Mouse (Mus musculus) midbrain, postnatal 0 days (tissue): ENCODE data around the gene Ovca2. TPM values are rescaled to one million over a fixed set of nuclear protein-coding genes. Genes with fewer than 3 reads are reported as not detected.
A peak's percentile ranks its signal among the peaks of the same experiment; 100 is the strongest.

Source experiments
- ATAC-seq: fragments of 200-750 bp; cut with Nextera tagmentation; 2 replicates; pipeline ENCODE4 v1.8.0; 2017; ENCODE audit warnings: moderate number of reproducible peaks, mild to moderate bottlenecking, moderate TSS enrichment, moderate library complexity; ENCODE audit not compliant: low FRiP score
- DNase-seq: peaks from one replicate; pipeline ENCODE4 v3.0.0-alpha.2; 2015; ENCODE audit warnings: low spot score
- H3K27ac ChIP-seq: fragments of 300-500 bp; sonication (generic); 2 replicates; pipeline ENCODE4 v1.5.1; 2014; ENCODE audit warnings: low read depth, mild to moderate bottlenecking, low read length, mixed read lengths
- H3K27me3 ChIP-seq: fragments of 300-500 bp; sonication (generic); 2 replicates; pipeline ENCODE4 v1.6.1; 2014; ENCODE audit warnings: low read length, control low read depth, mixed read lengths; ENCODE audit not compliant: insufficient read depth
- H3K36me3 ChIP-seq: fragments of 300-500 bp; sonication (generic); 2 replicates; pipeline ENCODE4 v1.6.1; 2014; ENCODE audit warnings: low read length, control low read depth, mixed read lengths; ENCODE audit not compliant: insufficient read depth
- H3K4me1 ChIP-seq: fragments of 300-500 bp; sonication (generic); 2 replicates; pipeline ENCODE4 v1.6.1; 2014; ENCODE audit warnings: mild to moderate bottlenecking, control low read depth, antibody characterized with exemption, low read length, mixed read lengths; ENCODE audit not compliant: insufficient read depth
- H3K4me2 ChIP-seq: fragments of 300-500 bp; sonication (generic); 2 replicates; pipeline ENCODE4 v1.6.1; 2014; ENCODE audit warnings: low read depth, mild to moderate bottlenecking, low read length, mixed read lengths; ENCODE audit not compliant: poor library complexity, severe bottlenecking
- H3K4me3 ChIP-seq: fragments of 300-500 bp; sonication (generic); 2 replicates; pipeline ENCODE4 v1.5.1; 2014; ENCODE audit warnings: low read depth, mild to moderate bottlenecking, low read length, moderate library complexity
- H3K9ac ChIP-seq: fragments of 300-500 bp; sonication (generic); replicated peaks from 2 replicates; pipeline ENCODE4 v1.6.1; 2014; ENCODE audit warnings: mild to moderate bottlenecking, low read length, moderate library complexity, mixed read lengths; ENCODE audit not compliant: poor library complexity, severe bottlenecking
- H3K9me3 ChIP-seq: fragments of 300-500 bp; sonication (generic); 2 replicates; pipeline ENCODE4 v1.6.1; 2016; ENCODE audit warnings: low read length, control low read depth
- CTCF ChIP-seq: IDR thresholded peaks from 2 replicates; pipeline ENCODE4 v1.5.1; 2016; ENCODE audit warnings: antibody characterized with exemption, mild to moderate bottlenecking
- WGBS: fragments of 180-500 bp; shearing (Covaris S2); extraction: QIAGEN DNeasy Blood & Tissue Kit; methylation state at CpG from one replicate; pipeline ENCODE4 v1.1.7; 2014; 5-methylcytosine and 5-hydroxymethylcytosine counted together
- polyA plus RNA-seq: library from polyadenylated mRNA; unstranded; fragments of >200 nt; fragmentation: Nextera tagmentation; extraction: Ambion mirVana; gene quantifications from 2 replicates; pipeline ENCODE4 v1.2.1, GENCODE M21; 2015
- total RNA-seq: library from RNA; depleted of rRNA; stranded (reverse); fragments of >200 nt; gene quantifications from 2 replicates; pipeline ENCODE4 v1.2.3, GENCODE M21; 2014

The Ovca2 gene
- total and polyA plus RNA-seq, 2 experiments from 2014 or later, result 10.4 to 26.0 TPM

DNA sequence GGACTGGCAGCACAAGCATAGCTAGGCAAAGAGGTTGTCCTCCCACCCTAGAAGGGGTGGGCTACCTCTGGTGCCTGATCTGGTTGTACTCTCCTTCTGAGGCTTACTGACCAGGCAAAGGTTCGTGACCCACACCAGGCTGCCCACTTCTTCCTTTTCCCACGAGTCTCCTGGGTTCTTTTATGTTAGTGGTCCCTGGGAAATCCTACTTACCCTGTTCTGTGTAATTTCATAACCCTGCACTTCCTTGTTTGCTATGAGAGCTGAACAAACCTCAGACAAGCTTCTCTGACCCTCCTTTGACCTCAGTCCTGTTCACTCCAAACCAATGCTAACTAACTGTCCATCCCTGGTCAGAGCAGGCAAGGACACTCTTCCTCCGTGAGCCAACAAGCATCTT, 37.6 kb downstream of the Ovca2 start:
- no peak for ATAC-seq
- H3K4me2 ChIP-seq, result no peak overlapping the region
- H3K9ac ChIP-seq, result no peak overlapping the region
- no peaks in the 10 kb centered on the region for H3K9me3 ChIP-seq
- DNase-seq, result no peak
- peaks cover 14% of the 10 kb centered on the region for H3K36me3 ChIP-seq
- H3K27ac ChIP-seq, result no peak overlapping the region
- no peak overlapping the region for H3K4me3 ChIP-seq
- WGBS, result 85% methylated on average over 3 of the region's 3 CpGs
- H3K27me3 ChIP-seq, result no peaks in the 10 kb centered on the region
- H3K4me1 ChIP-seq, result no peaks in the 10 kb centered on the region
- no peak for TF ChIP-seq CTCF

DNA sequence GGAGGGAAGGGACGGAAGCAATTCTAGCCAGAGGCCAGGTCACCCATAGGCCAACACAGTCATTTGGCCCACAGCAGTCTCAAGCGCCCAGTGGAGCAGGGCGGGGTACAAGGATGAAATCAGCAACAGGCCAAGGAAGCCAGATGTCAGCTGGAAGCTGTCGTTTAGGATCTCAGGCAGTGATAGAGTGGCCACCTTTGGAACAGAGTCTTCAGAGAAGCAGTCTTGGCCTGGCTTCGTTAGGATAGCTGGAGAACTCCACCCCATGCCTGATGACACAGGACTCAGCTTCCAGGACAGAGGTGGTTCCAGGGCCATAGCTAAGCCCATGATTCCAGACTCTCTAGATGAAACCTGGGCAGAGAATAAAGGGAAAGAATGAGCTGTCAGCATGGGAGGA, 38.2 kb downstream of the Ovca2 start:
- Histone ChIP-seq H3K36me3 (peaks cover 14% of the 10 kb centered on the region), H3K4me3 (no peak overlapping the region), H3K27ac (0 out of 2 replicates have a peak overlapping the region, but pooled peaks have one; percentile 26), H3K4me1 (no peaks in the 10 kb centered on the region), H3K9ac (no peak overlapping the region), H3K4me2 (no peak overlapping the region), H3K27me3 (no peaks in the 10 kb centered on the region), H3K9me3 (no peaks in the 10 kb centered on the region)
- ATAC-seq (no peak), DNase-seq (no peak)
- no peak for TF ChIP-seq CTCF
- WGBS, result 86% methylated on average over 5 of the region's 5 CpGs

DNA sequence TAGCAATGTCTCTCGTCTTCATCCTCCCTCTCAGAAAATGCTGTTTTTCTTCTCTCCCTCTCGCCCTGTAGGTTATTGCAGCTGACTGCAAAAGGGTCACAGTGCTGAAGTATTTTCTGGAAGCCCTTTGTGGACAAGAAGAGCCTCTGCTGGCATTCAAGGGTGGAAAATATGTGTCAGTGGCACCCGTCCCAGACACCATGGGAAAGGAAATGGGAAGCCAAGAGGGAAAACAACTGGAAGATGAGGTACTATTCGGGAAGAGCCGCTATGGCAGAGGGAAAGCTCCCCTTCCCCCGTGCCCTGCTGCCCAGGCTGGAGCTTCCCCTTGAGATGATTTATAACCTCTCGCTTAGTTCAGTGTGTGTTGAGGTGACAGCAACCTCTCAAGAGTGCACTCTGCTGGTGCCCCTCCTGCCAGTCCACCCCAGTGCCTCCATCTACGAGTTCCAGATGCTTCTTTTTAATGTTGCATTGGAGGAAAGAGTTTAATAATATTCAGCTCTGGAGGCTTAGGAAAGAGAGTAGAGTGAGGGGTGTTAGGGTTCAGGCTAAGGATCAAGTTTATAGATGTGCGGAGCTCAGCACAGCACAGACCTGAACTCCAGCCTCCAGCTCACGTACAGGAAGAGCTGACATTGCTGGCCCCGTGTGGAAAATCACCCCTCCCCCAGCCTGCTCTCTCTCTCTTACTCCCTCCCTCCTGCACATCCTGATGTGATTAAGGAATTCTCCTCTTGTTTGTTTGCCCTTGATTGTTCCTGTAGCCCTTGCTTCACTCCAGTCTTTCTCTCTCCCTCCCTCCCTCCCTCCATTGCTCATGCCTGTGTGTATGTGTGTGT, 39.3 kb downstream of the Ovca2 start:
- TF ChIP-seq CTCF, result no peak
- no peak overlapping the region for H3K4me3 ChIP-seq
- no peaks in the 10 kb centered on the region for H3K27me3 ChIP-seq
- no peak overlapping the region for H3K9ac ChIP-seq
- WGBS, result 66% methylated on average over 11 of the region's 11 CpGs
- no peak for ATAC-seq
- no peak for DNase-seq
- H3K36me3 ChIP-seq, result peaks cover 14% of the 10 kb centered on the region
- no peak overlapping the region for H3K4me2 ChIP-seq
- no peaks in the 10 kb centered on the region for H3K4me1 ChIP-seq
- H3K9me3 ChIP-seq, result no peaks in the 10 kb centered on the region
- H3K27ac ChIP-seq, result no peak overlapping the region

DNA sequence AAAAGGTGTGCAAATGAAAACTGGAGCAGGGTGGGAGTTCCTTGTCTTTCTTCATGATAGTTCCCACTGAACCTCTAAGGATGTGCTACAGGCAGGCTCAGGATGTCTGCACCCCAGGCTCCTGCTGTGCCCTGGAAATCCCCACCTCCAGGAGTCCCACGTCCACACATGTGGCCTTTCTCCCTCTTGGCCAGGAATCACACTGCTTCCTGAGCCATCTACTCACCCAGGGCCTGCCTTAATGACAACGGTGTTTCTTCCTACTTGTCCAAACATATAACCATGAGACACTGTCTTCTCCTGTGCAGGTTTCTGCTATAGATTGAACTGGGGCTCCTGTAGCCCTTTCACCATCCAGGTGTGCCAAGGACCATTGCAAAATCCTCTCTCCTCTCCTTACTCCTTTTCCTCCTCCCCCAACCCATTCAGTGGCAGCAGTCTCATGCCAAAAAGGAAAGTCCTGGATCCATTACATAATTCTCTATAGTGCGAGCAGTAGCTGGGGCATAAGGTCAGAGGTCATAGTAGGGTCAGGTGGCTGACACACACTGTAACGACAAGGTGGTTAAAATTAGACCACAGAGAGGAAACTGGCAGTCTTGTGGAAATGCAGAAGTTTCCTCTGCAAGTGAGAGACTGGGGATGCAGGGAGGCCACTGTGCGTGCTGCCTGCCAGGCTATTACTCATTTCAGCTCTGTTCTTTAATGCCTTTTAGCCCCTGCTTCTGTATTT, 41.8 kb downstream of the Ovca2 start:
- ATAC-seq, result no peak
- Histone ChIP-seq H3K9ac (no peak overlapping the region), H3K4me2 (no peak overlapping the region), H3K36me3 (0 out of 2 replicates have a peak, but pooled peaks cover 2% of the 10 kb centered on the region), H3K9me3 (no peaks in the 10 kb centered on the region), H3K27me3 (no peaks in the 10 kb centered on the region), H3K4me3 (no peak overlapping the region), H3K4me1 (no peaks in the 10 kb centered on the region), H3K27ac (no peak overlapping the region)
- 75% methylated on average over 5 of the region's 5 CpGs for WGBS
- no peak for DNase-seq
- TF ChIP-seq CTCF, result no peak

DNA sequence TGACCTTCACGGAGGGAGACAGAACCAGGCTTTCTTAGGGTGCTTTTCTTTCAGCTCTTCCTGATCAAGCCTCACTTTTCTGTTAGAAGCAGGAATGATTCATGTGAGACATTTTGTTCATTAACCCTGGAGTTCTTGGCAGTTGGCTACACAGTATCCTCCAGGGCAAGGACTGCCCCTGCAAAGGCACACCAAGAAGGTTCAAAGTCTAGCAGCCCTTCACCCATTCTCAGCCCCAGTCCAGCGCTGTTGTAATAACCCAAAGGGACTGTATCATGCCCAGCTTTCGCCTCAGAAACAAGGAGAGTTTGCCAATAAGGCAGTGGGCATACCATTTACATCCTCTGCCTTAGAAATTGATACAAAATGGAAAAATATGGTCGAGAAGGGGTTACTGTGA, 43.3 kb downstream of the Ovca2 start:
- H3K9me3 ChIP-seq, result no peaks in the 10 kb centered on the region
- no peak overlapping the region for H3K4me2 ChIP-seq
- WGBS, result 94% methylated on average over 4 of the region's 4 CpGs
- DNase-seq (no peak), ATAC-seq (no peak)
- no peak overlapping the region for H3K4me3 ChIP-seq
- H3K27ac ChIP-seq, result no peak overlapping the region
- H3K9ac ChIP-seq, result no peak overlapping the region
- TF ChIP-seq CTCF, result no peak
- H3K4me1 ChIP-seq, result no peaks in the 10 kb centered on the region
- 0 out of 2 replicates have a peak, but pooled peaks cover 2% of the 10 kb centered on the region for H3K36me3 ChIP-seq
- H3K27me3 ChIP-seq, result no peaks in the 10 kb centered on the region
